Mouse (Mus musculus): ENCODE measurements around the gene Chrne. TPM values are rescaled to one million over a fixed set of nuclear protein-coding genes. Genes with fewer than 3 reads are reported as not detected.

The Chrne gene
- polyA plus RNA-seq, 1 experiment from 2014 or later, result not detected

DNA sequence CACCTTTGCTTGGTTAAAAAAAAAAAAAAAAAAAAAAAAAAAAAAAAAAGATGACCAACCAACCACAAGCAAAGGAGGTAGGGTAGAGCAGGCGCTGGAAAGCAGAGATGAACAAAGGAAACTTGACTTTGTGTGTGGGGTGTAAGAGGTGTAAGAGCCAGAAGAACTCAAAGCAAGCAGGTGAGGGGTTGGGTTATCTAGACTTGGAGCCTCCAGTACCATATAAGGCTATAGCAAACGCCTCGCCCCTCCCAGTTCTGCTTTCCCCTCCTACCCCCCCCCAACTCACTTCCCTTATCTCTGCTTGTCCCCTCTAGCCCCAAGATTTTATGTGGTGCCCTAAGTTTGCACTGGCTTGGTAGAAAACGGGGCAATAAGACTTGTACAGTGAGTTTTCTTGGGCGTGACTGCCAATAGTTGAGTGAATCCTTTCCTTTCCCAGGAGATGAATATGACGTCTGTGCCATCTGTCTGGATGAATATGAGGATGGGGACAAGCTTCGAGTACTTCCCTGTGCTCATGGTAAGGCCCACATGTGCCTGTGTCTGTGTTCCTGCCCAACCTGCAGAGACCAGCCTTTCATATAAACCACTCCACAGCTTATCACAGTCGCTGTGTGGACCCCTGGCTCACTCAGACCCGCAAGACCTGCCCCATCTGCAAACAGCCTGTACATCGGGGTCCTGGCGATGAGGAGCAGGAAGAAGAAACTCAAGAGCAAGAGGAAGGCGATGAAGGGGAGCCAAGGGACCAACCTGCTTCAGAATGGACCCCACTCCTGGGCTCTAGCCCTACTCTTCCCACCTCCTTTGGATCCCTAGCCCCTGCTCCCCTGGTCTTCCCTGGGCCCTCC is 31.5 kb upstream of the Chrne start:
- 70% methylated on average over 12 of the region's 12 CpGs for WGBS
- Histone ChIP-seq H3K9ac (no peak overlapping the region), H3K27ac (peak overlapping the region; percentile 67), H3K4me3 (no peak overlapping the region), H3K27me3 (no peaks in the 10 kb centered on the region), H3K9me3 (no peaks in the 10 kb centered on the region), H3K36me3 (peaks cover 47% of the 10 kb centered on the region), H3K4me1 (peaks cover 67% of the 10 kb centered on the region), H3K4me2 (peak overlapping the region; percentile 20; the same call in 1 of the 2 replicates)
- no peak for ATAC-seq (ENCODE audit: insufficient number of reproducible peaks, low FRiP score, low TSS enrichment, low read depth)

DNA sequence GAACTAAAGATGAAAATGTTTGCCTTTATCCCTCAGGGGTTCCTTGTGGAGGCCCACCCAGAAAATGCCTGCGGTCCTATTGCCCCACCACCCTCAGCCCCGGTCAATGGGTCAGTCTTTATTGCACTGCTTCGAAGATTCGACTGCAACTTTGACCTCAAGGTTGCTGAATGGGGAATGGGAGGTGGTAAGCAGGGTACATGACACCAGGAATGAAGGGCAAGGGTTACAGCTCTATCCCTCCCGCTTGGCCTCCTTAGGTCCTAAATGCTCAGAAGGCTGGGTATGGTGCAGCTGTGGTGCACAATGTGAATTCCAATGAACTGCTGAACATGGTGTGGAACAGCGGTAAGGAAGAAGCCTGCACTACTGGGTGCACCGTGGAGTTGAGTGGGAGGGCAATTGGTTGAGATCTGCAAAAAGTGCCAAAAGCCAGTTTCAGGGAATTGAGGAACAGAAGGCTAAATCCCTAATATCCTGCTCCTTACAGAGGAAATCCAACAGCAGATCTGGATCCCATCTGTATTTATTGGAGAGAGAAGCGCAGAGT is 30.2 kb upstream of the Chrne start:
- Histone ChIP-seq H3K9me3 (no peaks in the 10 kb centered on the region), H3K27ac (peak overlapping the region; percentile 60; the same call in 1 of the 2 replicates), H3K9ac (no peak overlapping the region), H3K4me3 (peak overlapping the region; percentile 75), H3K4me2 (no peak overlapping the region), H3K36me3 (peaks cover 60% of the 10 kb centered on the region), H3K27me3 (no peaks in the 10 kb centered on the region), H3K4me1 (peaks cover 65% of the 10 kb centered on the region)
- no peak for ATAC-seq (ENCODE audit: insufficient number of reproducible peaks, low FRiP score, low TSS enrichment, low read depth)
- WGBS, result 72% methylated on average over 8 of the region's 8 CpGs

DNA sequence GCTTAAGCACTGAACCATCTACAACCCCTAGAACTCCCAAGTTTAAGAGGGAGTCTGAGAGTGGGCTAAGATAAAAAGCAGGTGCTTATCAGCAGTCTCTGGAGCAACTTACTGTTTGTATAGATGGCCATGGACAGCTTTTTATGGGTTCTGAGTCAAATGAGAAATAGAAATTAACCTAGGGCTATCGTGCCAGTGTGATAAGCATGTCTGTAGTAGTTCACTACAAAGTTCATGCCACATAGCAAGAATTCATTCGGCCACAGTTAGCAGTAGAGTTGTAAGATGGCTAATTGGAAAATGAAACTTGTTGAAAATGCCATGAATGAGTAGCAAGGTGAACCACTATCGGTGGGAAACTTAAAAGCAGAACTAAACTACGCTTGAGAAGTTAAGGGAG is 29.5 kb upstream of the Chrne start:
- 78% methylated on average over 4 of the region's 4 CpGs for WGBS
- Histone ChIP-seq H3K9me3 (no peaks in the 10 kb centered on the region), H3K4me3 (peak overlapping the region; percentile 75), H3K36me3 (peaks cover 67% of the 10 kb centered on the region), H3K27ac (peak overlapping the region; percentile 98; the same call in 1 of the 2 replicates), H3K4me1 (peaks cover 65% of the 10 kb centered on the region), H3K9ac (peak overlapping the region; percentile 85; the same call in 1 of the 2 replicates), H3K4me2 (peak overlapping the region; percentile 95), H3K27me3 (no peaks in the 10 kb centered on the region)
- ATAC-seq (ENCODE audit: insufficient number of reproducible peaks, low FRiP score, low TSS enrichment, low read depth), result no peak

DNA sequence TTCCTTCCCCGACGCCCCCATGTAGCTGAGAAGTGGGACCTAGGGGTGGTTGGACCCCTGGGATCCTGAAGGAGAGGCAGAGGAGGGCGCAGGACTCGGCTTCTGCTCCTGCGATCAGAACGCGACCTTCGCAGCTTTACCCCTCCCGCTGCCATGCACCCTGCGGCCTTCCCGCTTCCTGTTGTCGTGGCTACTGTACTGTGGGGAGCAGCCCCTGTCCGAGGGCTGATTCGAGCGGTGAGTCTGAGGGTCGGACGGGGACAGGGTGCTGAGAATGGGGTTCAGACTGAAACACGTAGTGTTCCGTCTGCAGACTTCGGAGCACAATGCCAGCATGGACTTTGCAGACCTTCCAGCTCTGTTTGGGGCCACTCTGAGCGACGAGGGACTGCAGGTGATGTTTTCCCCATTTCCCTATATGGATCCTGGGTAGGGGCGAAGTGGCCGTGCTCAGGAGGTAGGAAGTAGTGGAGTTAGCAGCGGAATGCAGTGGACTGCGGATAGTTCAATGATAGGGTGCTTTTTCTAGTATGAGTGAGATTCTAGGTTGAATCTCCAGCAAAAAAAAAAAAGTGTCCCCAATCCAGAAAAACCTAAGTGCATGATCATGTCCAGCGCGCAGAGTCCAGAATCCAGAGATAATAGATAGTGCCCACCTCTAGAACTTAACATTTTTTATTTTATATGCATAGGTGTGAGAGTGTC is 28.9 kb upstream of the Chrne start:
- Histone ChIP-seq H3K27ac (peak overlapping the region; percentile 98), H3K9ac (peak overlapping the region; percentile 85), H3K4me1 (peaks cover 61% of the 10 kb centered on the region), H3K4me3 (peak overlapping the region; percentile 75), H3K4me2 (peak overlapping the region; percentile 95), H3K36me3 (peaks cover 74% of the 10 kb centered on the region), H3K9me3 (no peaks in the 10 kb centered on the region), H3K27me3 (no peaks in the 10 kb centered on the region)
- WGBS, result 3% methylated on average over 28 of the region's 28 CpGs
- ATAC-seq (ENCODE audit: insufficient number of reproducible peaks, low FRiP score, low TSS enrichment, low read depth), result no peak

- Histone ChIP-seq H3K36me3 (peaks cover 67% of the 10 kb centered on the region), H3K4me2 (peak within 1 kb of the TSS; percentile 95), H3K9ac (peak within 1 kb of the TSS; percentile 91), H3K27ac (peak within 1 kb of the TSS; percentile 98), H3K4me3 (peak within 1 kb of the TSS; percentile 75), H3K27me3 (no peaks in the 10 kb centered on the region), H3K4me1 (peaks cover 52% of the 10 kb centered on the region), H3K9me3 (no peaks in the 10 kb centered on the region)
- ATAC-seq (ENCODE audit: insufficient number of reproducible peaks, low FRiP score, low TSS enrichment, low read depth), result peak; percentile 88
- WGBS, result under 1% methylated on average over 63 of the region's 63 CpGs
Measured at GRCm38 (mm10) chr11:70646691-70647650, 28.0 kb upstream of the Chrne start, which contains the start of the genes Rnf167 and Slc25a11. Gene Rnf167 (plus strand): TSS chr11:70647235. Gene Slc25a11 (minus strand): TSS chr11:70647479.

GRCm38 (mm10) chr11:70646259-70646555 is 27.2 kb upstream of the Chrne start:
- ATAC-seq (ENCODE audit: insufficient number of reproducible peaks, low FRiP score, low TSS enrichment, low read depth), result no peak
- peak overlapping the region; percentile 75 for H3K4me3 ChIP-seq
- peak overlapping the region; percentile 74 for H3K4me2 ChIP-seq
- H3K9me3 ChIP-seq, result no peaks in the 10 kb centered on the region
- H3K9ac ChIP-seq, result peak overlapping the region; percentile 91
- peaks cover 45% of the 10 kb centered on the region for H3K4me1 ChIP-seq
- H3K27ac ChIP-seq, result peak overlapping the region; percentile 93
- peaks cover 61% of the 10 kb centered on the region for H3K36me3 ChIP-seq
- no peaks in the 10 kb centered on the region for H3K27me3 ChIP-seq
- WGBS, result 19% methylated on average over 3 of the region's 3 CpGs

- H3K9me3 ChIP-seq, result no peaks in the 10 kb centered on the region
- peaks cover 56% of the 10 kb centered on the region for H3K36me3 ChIP-seq
- H3K4me1 ChIP-seq, result peaks cover 40% of the 10 kb centered on the region
- ATAC-seq (ENCODE audit: insufficient number of reproducible peaks, low FRiP score, low TSS enrichment, low read depth), result no peak
- peak overlapping the region; percentile 91 for H3K9ac ChIP-seq
- 85% methylated on average over 12 of the region's 12 CpGs for WGBS
- H3K4me2 ChIP-seq, result peak overlapping the region; percentile 74
- H3K4me3 ChIP-seq, result peak overlapping the region; percentile 75
- H3K27ac ChIP-seq, result no peak overlapping the region
- no peaks in the 10 kb centered on the region for H3K27me3 ChIP-seq
Measured at GRCm38 (mm10) chr11:70645461-70646258, 26.6 kb upstream of the Chrne start.

DNA sequence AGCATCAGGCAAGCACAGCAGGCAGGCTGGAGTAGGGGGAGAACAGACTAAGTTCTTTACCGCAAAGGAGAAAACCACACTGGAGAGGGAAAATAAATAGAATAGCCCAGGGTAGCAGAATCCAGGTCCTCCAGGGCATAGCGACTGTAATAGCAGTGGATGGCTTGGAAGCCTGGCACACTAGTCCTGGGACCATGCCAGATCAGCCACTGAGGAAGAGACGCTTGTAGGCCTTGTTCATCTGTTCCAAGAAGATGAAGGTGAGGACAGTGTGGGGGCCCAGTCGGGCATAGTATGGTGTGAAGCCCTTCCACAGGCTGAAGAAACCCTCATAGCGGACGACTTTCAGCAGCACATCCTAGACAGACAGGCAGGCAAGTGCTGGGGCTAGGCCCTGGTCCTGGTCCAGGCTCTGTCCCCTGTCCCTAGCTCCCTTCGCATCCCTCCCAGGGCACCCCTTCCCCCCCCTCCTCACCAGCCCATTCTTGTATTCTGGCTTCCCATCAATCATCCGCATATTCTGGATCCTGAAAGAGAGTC is 25.6 kb upstream of the Chrne start:
- ATAC-seq (ENCODE audit: insufficient number of reproducible peaks, low FRiP score, low TSS enrichment, low read depth), result no peak
- H3K9ac ChIP-seq, result no peak overlapping the region
- no peaks in the 10 kb centered on the region for H3K27me3 ChIP-seq
- peaks cover 46% of the 10 kb centered on the region for H3K36me3 ChIP-seq
- no peak overlapping the region for H3K27ac ChIP-seq
- no peak overlapping the region for H3K4me2 ChIP-seq
- WGBS, result 94% methylated on average over 8 of the region's 8 CpGs
- H3K4me1 ChIP-seq, result peaks cover 34% of the 10 kb centered on the region
- H3K4me3 ChIP-seq, result no peak overlapping the region
- no peaks in the 10 kb centered on the region for H3K9me3 ChIP-seq

GRCm38 (mm10) chr11:70643051-70643450 is 24.0 kb upstream of the Chrne start:
- peaks cover 18% of the 10 kb centered on the region for H3K4me1 ChIP-seq
- H3K9ac ChIP-seq, result no peak overlapping the region
- no peaks in the 10 kb centered on the region for H3K27me3 ChIP-seq
- peaks cover 32% of the 10 kb centered on the region for H3K36me3 ChIP-seq
- no peak overlapping the region for H3K4me2 ChIP-seq
- H3K4me3 ChIP-seq, result no peak overlapping the region
- no peak overlapping the region for H3K27ac ChIP-seq
- no peak for ATAC-seq (ENCODE audit: insufficient number of reproducible peaks, low FRiP score, low TSS enrichment, low read depth)
- H3K9me3 ChIP-seq, result no peaks in the 10 kb centered on the region
- WGBS, result 93% methylated on average over 6 of the region's 6 CpGs

- H3K36me3 ChIP-seq, result peaks cover 32% of the 10 kb centered on the region
- ATAC-seq (ENCODE audit: insufficient number of reproducible peaks, low FRiP score, low TSS enrichment, low read depth), result no peak
- peaks cover 11% of the 10 kb centered on the region for H3K4me1 ChIP-seq
- no peaks in the 10 kb centered on the region for H3K9me3 ChIP-seq
- WGBS, result 71% methylated on average over 7 of the region's 7 CpGs
- H3K4me3 ChIP-seq, result no peak overlapping the region
- no peak overlapping the region for H3K4me2 ChIP-seq
- no peak overlapping the region for H3K27ac ChIP-seq
- no peaks in the 10 kb centered on the region for H3K27me3 ChIP-seq
- no peak overlapping the region for H3K9ac ChIP-seq
Measured at GRCm38 (mm10) chr11:70641241-70641640, 22.2 kb upstream of the Chrne start.

Measured in limb, embryonic 15.5 days (tissue).